Mouse (Mus musculus): ENCODE results near the gene Klc2.

DNA sequence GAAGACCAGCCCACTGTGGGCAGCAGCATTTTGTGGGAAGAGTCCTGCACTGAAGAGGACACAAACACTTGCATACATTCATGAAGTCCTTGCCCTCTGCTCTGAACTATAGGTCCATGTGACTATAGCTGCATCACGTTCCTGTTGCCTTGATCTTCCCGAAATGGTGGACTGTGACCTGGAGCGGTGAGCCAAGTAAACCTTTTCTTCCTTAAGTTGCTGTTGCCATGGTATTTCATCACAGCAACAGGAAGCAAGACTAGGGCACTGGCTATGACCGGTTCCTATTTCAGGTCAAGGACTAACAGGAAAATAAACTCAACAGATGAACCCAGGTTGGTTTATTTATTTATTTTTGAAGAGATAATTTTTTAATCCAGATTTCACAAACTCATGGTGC lies 12.9 kb upstream of the Klc2 start:
- TF ChIP-seq GATA1 (IDR thresholded peaks at IDR 0.05; ENCODE audit: borderline replicate concordance, low read length): no peak
- no peak for TF ChIP-seq FLI1 (IDR thresholded peaks at IDR 0.05; ENCODE audit: low read length)

All from megakaryocyte, embryonic 14.5 days (primary cell).